Mouse (Mus musculus): ENCODE results near the gene Nav3.

Nav3 gene

GRCm38 (mm10) chr10:110455838-110456493 lies at the start of gene Nav3:
TSS of gene Nav3 (minus strand) at chr10:110456204.
- DNase-seq (ENCODE audit: low read depth, low spot score) = no peak

- no peak for DNase-seq (ENCODE audit: low read depth, low spot score)
These were observed 29.3 kb upstream of the Nav3 start for GRCm38 (mm10) chr10:110485306-110485705.

- no peak for DNase-seq (ENCODE audit: low read depth, low spot score)
These were observed 28.8 kb upstream of the Nav3 start for GRCm38 (mm10) chr10:110484822-110485221.

- no peak for DNase-seq (ENCODE audit: low read depth, low spot score)
These were observed 23.2 kb upstream of the Nav3 start for GRCm38 (mm10) chr10:110479189-110479588.

GRCm38 (mm10) chr10:110477689-110478314 lies 21.8 kb upstream of the Nav3 start:
- DNase-seq (ENCODE audit: low read depth, low spot score) = no peak

- no peak for DNase-seq (ENCODE audit: low read depth, low spot score)
These were observed 18.1 kb upstream of the Nav3 start for GRCm38 (mm10) chr10:110474107-110474506.

GRCm38 (mm10) chr10:110469445-110469844 lies 13.4 kb upstream of the Nav3 start:
- DNase-seq (ENCODE audit: low read depth, low spot score) = no peak

- no peak for DNase-seq (ENCODE audit: low read depth, low spot score)
These were observed 754 bp downstream of the Nav3 start for GRCm38 (mm10) chr10:110455063-110455837.

GRCm38 (mm10) chr10:110453566-110453965 lies 2.4 kb downstream of the Nav3 start:
- no peak for DNase-seq (ENCODE audit: low read depth, low spot score)

GRCm38 (mm10) chr10:110440396-110440795 lies 15.6 kb downstream of the Nav3 start:
- no peak for DNase-seq (ENCODE audit: low read depth, low spot score)

GRCm38 (mm10) chr10:110431078-110431477 lies 24.9 kb downstream of the Nav3 start:
- DNase-seq (ENCODE audit: low read depth, low spot score) = no peak

GRCm38 (mm10) chr10:110429578-110429977 lies 26.4 kb downstream of the Nav3 start:
- no peak for DNase-seq (ENCODE audit: low read depth, low spot score)

GRCm38 (mm10) chr10:110429052-110429451 lies 27.0 kb downstream of the Nav3 start:
- DNase-seq (ENCODE audit: low read depth, low spot score) = no peak

GRCm38 (mm10) chr10:110421533-110421932 lies 34.5 kb downstream of the Nav3 start:
- DNase-seq (ENCODE audit: low read depth, low spot score) = no peak

- DNase-seq (ENCODE audit: low read depth, low spot score) = no peak
These were observed 39.0 kb downstream of the Nav3 start for GRCm38 (mm10) chr10:110417003-110417402.

- DNase-seq (ENCODE audit: low read depth, low spot score) = no peak
These were observed 40.4 kb downstream of the Nav3 start for GRCm38 (mm10) chr10:110415624-110416023.

- DNase-seq (ENCODE audit: low read depth, low spot score) = no peak
These were observed 42.6 kb downstream of the Nav3 start for GRCm38 (mm10) chr10:110413281-110413897.

- no peak for DNase-seq (ENCODE audit: low read depth, low spot score)
These were observed 53.1 kb downstream of the Nav3 start for GRCm38 (mm10) chr10:110402950-110403349.

- DNase-seq (ENCODE audit: low read depth, low spot score) = no peak
These were observed 55.4 kb downstream of the Nav3 start for GRCm38 (mm10) chr10:110400642-110401041.

- no peak for DNase-seq (ENCODE audit: low read depth, low spot score)
These were observed 57.4 kb downstream of the Nav3 start for GRCm38 (mm10) chr10:110398643-110399042.

- DNase-seq (ENCODE audit: low read depth, low spot score) = no peak
These were observed 69.4 kb downstream of the Nav3 start for GRCm38 (mm10) chr10:110386476-110387197.

Data from c-Kit-negative CD71-positive TER-119-positive erythroid progenitor cells, embryonic 14.5 days (primary cell).